Mouse (Mus musculus): ENCODE data around the gene Golgb1. TPM values are rescaled to one million over a fixed set of nuclear protein-coding genes. Genes with fewer than 3 reads are reported as not detected.

The Golgb1 gene
- polyA plus RNA-seq, 1 experiment from 2014 or later: 88.6 TPM

- Histone ChIP-seq H3K36me3 (ENCODE audit: control insufficient read depth, insufficient read depth, low read length) (peaks cover 12% of the 10 kb centered on the region), H3K4me1 (ENCODE audit: control insufficient read depth, insufficient read depth, low read length) (peaks cover 19% of the 10 kb centered on the region), H3K9me3 (ENCODE audit: control insufficient read depth, low read length) (no peaks in the 10 kb centered on the region), H3K27ac (replicated peaks; ENCODE audit: low read depth, low read length) (peak overlapping the region; percentile 79), H3K4me2 (ENCODE audit: low read length) (peak overlapping the region; percentile 76), H3K4me3 (replicated peaks; ENCODE audit: low read depth, low read length) (peak overlapping the region; percentile 76), H3K9ac (replicated peaks; ENCODE audit: low read length) (peak overlapping the region; percentile 79), H3K27me3 (ENCODE audit: control insufficient read depth, insufficient read depth, low read length) (no peaks in the 10 kb centered on the region)
- WGBS: under 1% methylated on average over 48 of the region's 48 CpGs
- ATAC-seq (ENCODE audit: low FRiP score, low TSS enrichment): peak; percentile 73
- DNase-seq: no peak
These were observed 424 bp downstream of the Golgb1 start for GRCm38 (mm10) chr16:36875276-36875851.

GRCm38 (mm10) chr16:36877316-36877715 is 2.4 kb downstream of the Golgb1 start:
- H3K36me3 ChIP-seq (ENCODE audit: control insufficient read depth, insufficient read depth, low read length): peaks cover 2% of the 10 kb centered on the region
- no peaks in the 10 kb centered on the region for H3K27me3 ChIP-seq (ENCODE audit: control insufficient read depth, insufficient read depth, low read length)
- H3K4me3 ChIP-seq (replicated peaks; ENCODE audit: low read depth, low read length): no peak overlapping the region
- 76% methylated on average over 5 of the region's 5 CpGs for WGBS
- no peak overlapping the region for H3K4me2 ChIP-seq (ENCODE audit: low read length)
- ATAC-seq (ENCODE audit: low FRiP score, low TSS enrichment) (no peak), DNase-seq (no peak)
- H3K4me1 ChIP-seq (ENCODE audit: control insufficient read depth, insufficient read depth, low read length): peaks cover 19% of the 10 kb centered on the region
- H3K9me3 ChIP-seq (ENCODE audit: control insufficient read depth, low read length): no peaks in the 10 kb centered on the region
- H3K27ac ChIP-seq (replicated peaks; ENCODE audit: low read depth, low read length): no peak overlapping the region
- H3K9ac ChIP-seq (replicated peaks; ENCODE audit: low read length): no peak overlapping the region

- H3K27me3 ChIP-seq (ENCODE audit: control insufficient read depth, insufficient read depth, low read length): no peaks in the 10 kb centered on the region
- no peak overlapping the region for H3K4me2 ChIP-seq (ENCODE audit: low read length)
- H3K36me3 ChIP-seq (ENCODE audit: control insufficient read depth, insufficient read depth, low read length): peaks cover 10% of the 10 kb centered on the region; the same call in 1 of the 2 replicates
- peak overlapping the region; percentile 32; the same call in 1 of the 2 replicates for H3K27ac ChIP-seq (replicated peaks; ENCODE audit: low read depth, low read length)
- DNase-seq: peak; percentile 13
- no peaks in the 10 kb centered on the region for H3K9me3 ChIP-seq (ENCODE audit: control insufficient read depth, low read length)
- H3K9ac ChIP-seq (replicated peaks; ENCODE audit: low read length): no peak overlapping the region
- no peak overlapping the region for H3K4me3 ChIP-seq (replicated peaks; ENCODE audit: low read depth, low read length)
- peak; percentile 53 for ATAC-seq (ENCODE audit: low FRiP score, low TSS enrichment)
- peaks cover 12% of the 10 kb centered on the region; the same call in 1 of the 2 replicates for H3K4me1 ChIP-seq (ENCODE audit: control insufficient read depth, insufficient read depth, low read length)
- WGBS: 18% methylated on average over 5 of the region's 5 CpGs
These were observed 7.9 kb downstream of the Golgb1 start for GRCm38 (mm10) chr16:36882737-36883343.

GRCm38 (mm10) chr16:36884881-36885280 is 9.9 kb downstream of the Golgb1 start:
- Histone ChIP-seq H3K4me2 (ENCODE audit: low read length) (no peak overlapping the region), H3K27ac (replicated peaks; ENCODE audit: low read depth, low read length) (no peak overlapping the region), H3K9me3 (ENCODE audit: control insufficient read depth, low read length) (no peaks in the 10 kb centered on the region), H3K27me3 (ENCODE audit: control insufficient read depth, insufficient read depth, low read length) (no peaks in the 10 kb centered on the region), H3K4me3 (replicated peaks; ENCODE audit: low read depth, low read length) (no peak overlapping the region), H3K36me3 (ENCODE audit: control insufficient read depth, insufficient read depth, low read length) (peaks cover 22% of the 10 kb centered on the region), H3K4me1 (ENCODE audit: control insufficient read depth, insufficient read depth, low read length) (peaks cover 9% of the 10 kb centered on the region; the same call in 1 of the 2 replicates), H3K9ac (replicated peaks; ENCODE audit: low read length) (no peak overlapping the region)
- ATAC-seq (ENCODE audit: low FRiP score, low TSS enrichment): no peak
- WGBS: 86% methylated on average over 4 of the region's 4 CpGs
- DNase-seq: peak; percentile 23

GRCm38 (mm10) chr16:36885912-36886311 is 11.0 kb downstream of the Golgb1 start:
- DNase-seq (no peak), ATAC-seq (ENCODE audit: low FRiP score, low TSS enrichment) (no peak)
- no peaks in the 10 kb centered on the region for H3K27me3 ChIP-seq (ENCODE audit: control insufficient read depth, insufficient read depth, low read length)
- H3K9me3 ChIP-seq (ENCODE audit: control insufficient read depth, low read length): no peaks in the 10 kb centered on the region
- WGBS: 80% methylated on average over 11 of the region's 11 CpGs
- no peak overlapping the region for H3K9ac ChIP-seq (replicated peaks; ENCODE audit: low read length)
- H3K27ac ChIP-seq (replicated peaks; ENCODE audit: low read depth, low read length): no peak overlapping the region
- peaks cover 30% of the 10 kb centered on the region for H3K36me3 ChIP-seq (ENCODE audit: control insufficient read depth, insufficient read depth, low read length)
- H3K4me3 ChIP-seq (replicated peaks; ENCODE audit: low read depth, low read length): no peak overlapping the region
- no peak overlapping the region for H3K4me2 ChIP-seq (ENCODE audit: low read length)
- H3K4me1 ChIP-seq (ENCODE audit: control insufficient read depth, insufficient read depth, low read length): peaks cover 9% of the 10 kb centered on the region; the same call in 1 of the 2 replicates

- 88% methylated on average over 5 of the region's 5 CpGs for WGBS
These were observed 12.6 kb downstream of the Golgb1 start for GRCm38 (mm10) chr16:36887546-36887945.

GRCm38 (mm10) chr16:36890559-36890958 is 15.6 kb downstream of the Golgb1 start:
- Histone ChIP-seq H3K27me3 (ENCODE audit: control insufficient read depth, insufficient read depth, low read length) (no peaks in the 10 kb centered on the region), H3K9me3 (ENCODE audit: control insufficient read depth, low read length) (no peaks in the 10 kb centered on the region), H3K4me2 (ENCODE audit: low read length) (no peak overlapping the region), H3K9ac (replicated peaks; ENCODE audit: low read length) (no peak overlapping the region), H3K4me1 (ENCODE audit: control insufficient read depth, insufficient read depth, low read length) (no peaks in the 10 kb centered on the region), H3K4me3 (replicated peaks; ENCODE audit: low read depth, low read length) (no peak overlapping the region), H3K27ac (replicated peaks; ENCODE audit: low read depth, low read length) (no peak overlapping the region), H3K36me3 (ENCODE audit: control insufficient read depth, insufficient read depth, low read length) (peaks cover 69% of the 10 kb centered on the region)
- WGBS: 94% methylated on average over 3 of the region's 3 CpGs
- DNase-seq: no peak
- no peak for ATAC-seq (ENCODE audit: low FRiP score, low TSS enrichment)

More at GRCm38 (mm10) chr16:36887546-36887945, 12.6 kb downstream of the Golgb1 start:
- ATAC-seq (ENCODE audit: low FRiP score, low TSS enrichment): no peak
- H3K27me3 ChIP-seq (ENCODE audit: control insufficient read depth, insufficient read depth, low read length): no peaks in the 10 kb centered on the region
- no peak overlapping the region for H3K9ac ChIP-seq (replicated peaks; ENCODE audit: low read length)
- no peak overlapping the region for H3K4me3 ChIP-seq (replicated peaks; ENCODE audit: low read depth, low read length)
- H3K27ac ChIP-seq (replicated peaks; ENCODE audit: low read depth, low read length): no peak overlapping the region
- peaks cover 47% of the 10 kb centered on the region for H3K36me3 ChIP-seq (ENCODE audit: control insufficient read depth, insufficient read depth, low read length)
- no peak overlapping the region for H3K4me2 ChIP-seq (ENCODE audit: low read length)
- H3K4me1 ChIP-seq (ENCODE audit: control insufficient read depth, insufficient read depth, low read length): peaks cover 9% of the 10 kb centered on the region; the same call in 1 of the 2 replicates
- no peak for DNase-seq
- no peaks in the 10 kb centered on the region for H3K9me3 ChIP-seq (ENCODE audit: control insufficient read depth, low read length)

GRCm38 (mm10) chr16:36891415-36891814 is 16.5 kb downstream of the Golgb1 start:
- ATAC-seq (ENCODE audit: low FRiP score, low TSS enrichment) (no peak), DNase-seq (no peak)
- Histone ChIP-seq H3K27ac (replicated peaks; ENCODE audit: low read depth, low read length) (no peak overlapping the region), H3K27me3 (ENCODE audit: control insufficient read depth, insufficient read depth, low read length) (no peaks in the 10 kb centered on the region), H3K9ac (replicated peaks; ENCODE audit: low read length) (no peak overlapping the region), H3K4me1 (ENCODE audit: control insufficient read depth, insufficient read depth, low read length) (no peaks in the 10 kb centered on the region), H3K36me3 (ENCODE audit: control insufficient read depth, insufficient read depth, low read length) (peaks cover 72% of the 10 kb centered on the region), H3K4me2 (ENCODE audit: low read length) (no peak overlapping the region), H3K9me3 (ENCODE audit: control insufficient read depth, low read length) (no peaks in the 10 kb centered on the region), H3K4me3 (replicated peaks; ENCODE audit: low read depth, low read length) (no peak overlapping the region)
- WGBS: 98% methylated on average over 4 of the region's 4 CpGs

- no peak for ATAC-seq (ENCODE audit: low FRiP score, low TSS enrichment)
- no peaks in the 10 kb centered on the region for H3K4me1 ChIP-seq (ENCODE audit: control insufficient read depth, insufficient read depth, low read length)
- no peak for DNase-seq
- peaks cover 82% of the 10 kb centered on the region for H3K36me3 ChIP-seq (ENCODE audit: control insufficient read depth, insufficient read depth, low read length)
- no peak overlapping the region for H3K27ac ChIP-seq (replicated peaks; ENCODE audit: low read depth, low read length)
- H3K4me3 ChIP-seq (replicated peaks; ENCODE audit: low read depth, low read length): no peak overlapping the region
- H3K9me3 ChIP-seq (ENCODE audit: control insufficient read depth, low read length): no peaks in the 10 kb centered on the region
- no peak overlapping the region for H3K4me2 ChIP-seq (ENCODE audit: low read length)
- H3K27me3 ChIP-seq (ENCODE audit: control insufficient read depth, insufficient read depth, low read length): no peaks in the 10 kb centered on the region
- WGBS: 87% methylated on average over 10 of the region's 10 CpGs
- no peak overlapping the region for H3K9ac ChIP-seq (replicated peaks; ENCODE audit: low read length)
These were observed 18.4 kb downstream of the Golgb1 start for GRCm38 (mm10) chr16:36893317-36893716.

All from midbrain, embryonic 14.5 days (tissue).